Mouse (Mus musculus) hindbrain, embryonic 10.5 days (tissue): ENCODE measurements at regions not wholly inside any gene's neighbourhood (a gene's known extent, or its start where the extent isn't known, plus 50 kb on each side); places are given as distances from the start of the nearest gene placed in this dataset.
"Not testable (repeated sequence)": the region's sequence is repeated elsewhere in the genome, so short reads cannot be mapped to it uniquely, and the experiment has no call there.

Experiments used
- DNase-seq: peaks from one replicate; pipeline ENCODE4 v3.0.0-alpha.2; 2017; ENCODE audit warnings: low spot score
- H3K27ac ChIP-seq: fragments of 300-500 bp; sonication (generic); 2 replicates; pipeline ENCODE4 v1.5.1; 2016; ENCODE audit warnings: mild to moderate bottlenecking, moderate library complexity
- H3K27me3 ChIP-seq: fragments of 300-500 bp; sonication (generic); 2 replicates; pipeline ENCODE4 v1.6.1; 2016; ENCODE audit warnings: mild to moderate bottlenecking; ENCODE audit not compliant: poor library complexity, insufficient read depth, severe bottlenecking
- H3K36me3 ChIP-seq: fragments of 300-500 bp; sonication (generic); 2 replicates; pipeline ENCODE4 v1.6.1; 2016; ENCODE audit warnings: mild to moderate bottlenecking, moderate library complexity
- H3K4me1 ChIP-seq: fragments of 300-500 bp; sonication (generic); replicated peaks from 2 replicates; pipeline ENCODE4 v1.6.1; 2016; ENCODE audit warnings: mild to moderate bottlenecking
- H3K4me3 ChIP-seq: fragments of 300-500 bp; sonication (generic); 2 replicates; pipeline ENCODE4 v1.5.1; 2016; ENCODE audit warnings: mild to moderate bottlenecking, moderate library complexity
- H3K9me3 ChIP-seq: fragments of 300-500 bp; sonication (generic); 2 replicates; pipeline ENCODE4 v1.6.1; 2016; ENCODE audit warnings: mild to moderate bottlenecking, moderate library complexity
- WGBS: fragments of 180-500 bp; shearing (Covaris S2); methylation state at CpG from one replicate; pipeline ENCODE4 v1.1.7; 2016; 5-methylcytosine and 5-hydroxymethylcytosine counted together

GRCm38 (mm10) chr14:53547365-53547764 lies 706.5 kb downstream of the Dad1 start:
- not testable (repeated sequence) for H3K36me3 ChIP-seq, H3K27ac ChIP-seq, H3K9me3 ChIP-seq, H3K4me1 ChIP-seq, H3K27me3 ChIP-seq, DNase-seq, H3K4me3 ChIP-seq

GRCm38 (mm10) chr14:53545351-53545750 lies 708.6 kb downstream of the Dad1 start:
- Histone ChIP-seq H3K27me3 (no peaks in the 10 kb centered on the region), H3K4me1 (no peaks in the 10 kb centered on the region), H3K36me3 (no peaks in the 10 kb centered on the region), H3K9me3 (no peaks in the 10 kb centered on the region), H3K4me3 (no peak overlapping the region), H3K27ac (no peak overlapping the region)
- 67% methylated on average over 5 of the region's 5 CpGs for WGBS
- no peak for DNase-seq

GRCm38 (mm10) chr14:53541640-53542039 lies 712.3 kb downstream of the Dad1 start:
- H3K27ac ChIP-seq, H3K4me1 ChIP-seq, H3K4me3 ChIP-seq, H3K36me3 ChIP-seq, H3K9me3 ChIP-seq, H3K27me3 ChIP-seq, DNase-seq: not testable (repeated sequence)
- 72% methylated on average over 2 of the region's 2 CpGs for WGBS

GRCm38 (mm10) chr14:53537895-53538294 lies 716.0 kb downstream of the Dad1 start:
- not testable (repeated sequence) for H3K36me3 ChIP-seq, H3K4me3 ChIP-seq, H3K27ac ChIP-seq, H3K4me1 ChIP-seq, H3K27me3 ChIP-seq, H3K9me3 ChIP-seq, DNase-seq
- WGBS, result 63% methylated on average over 7 of the region's 7 CpGs

DNA sequence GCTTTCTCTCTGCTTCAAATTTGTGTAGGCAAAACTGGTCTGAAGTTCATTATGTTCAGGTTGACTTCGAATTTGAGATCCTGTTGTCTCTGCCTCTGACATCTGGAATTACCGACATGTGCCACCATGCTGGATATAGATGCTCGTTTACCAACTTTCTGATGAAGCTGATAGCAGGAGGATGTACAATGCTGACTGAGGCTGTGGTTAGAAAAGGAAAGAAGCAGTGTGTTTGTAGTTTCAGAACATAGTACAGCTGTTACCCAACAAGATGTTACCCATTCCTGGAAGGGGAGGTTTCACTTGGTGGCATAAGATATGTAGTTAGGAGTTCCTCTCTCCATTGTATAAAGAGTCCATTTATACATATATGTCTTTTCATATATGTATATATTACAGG lies 730.5 kb downstream of the Dad1 start:
- DNase-seq, H3K27me3 ChIP-seq, H3K4me1 ChIP-seq, H3K9me3 ChIP-seq, H3K27ac ChIP-seq, H3K36me3 ChIP-seq, H3K4me3 ChIP-seq: not testable (repeated sequence)
- no CpG with 5 or more reads among the region's 3 CpGs for WGBS

- WGBS, result no CpG with 5 or more reads among the region's 1 CpGs
- not testable (repeated sequence) for H3K36me3 ChIP-seq, DNase-seq, H3K27ac ChIP-seq, H3K27me3 ChIP-seq, H3K4me3 ChIP-seq, H3K4me1 ChIP-seq, H3K9me3 ChIP-seq
Observed at GRCm38 (mm10) chr14:53518954-53519353, 735.0 kb downstream of the Dad1 start.

GRCm38 (mm10) chr14:53516623-53517238 lies 737.2 kb downstream of the Dad1 start:
- not testable (repeated sequence) for DNase-seq, H3K27me3 ChIP-seq, H3K4me1 ChIP-seq, H3K36me3 ChIP-seq, H3K27ac ChIP-seq, H3K9me3 ChIP-seq, H3K4me3 ChIP-seq
- no CpG with 5 or more reads among the region's 10 CpGs for WGBS

DNA sequence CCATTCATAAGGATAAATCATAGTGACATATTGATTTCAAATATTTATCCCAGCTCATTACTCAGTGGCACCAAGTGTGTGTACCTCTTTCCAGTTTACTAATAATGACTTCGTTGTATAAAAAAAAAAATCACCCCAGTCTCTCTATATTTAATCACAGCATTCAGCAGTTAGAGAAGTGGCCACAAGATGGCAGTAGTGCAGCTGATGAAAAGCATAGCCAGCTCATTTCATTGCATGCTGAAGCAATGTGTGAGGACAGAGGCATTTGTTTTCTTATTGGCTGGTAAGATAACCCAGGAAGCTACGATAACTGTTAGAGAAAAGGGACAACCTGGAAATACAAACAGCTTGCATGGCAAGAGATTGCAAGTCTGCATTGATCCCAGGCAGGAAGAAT lies 748.5 kb downstream of the Dad1 start:
- not testable (repeated sequence) for H3K27ac ChIP-seq, H3K4me3 ChIP-seq, H3K4me1 ChIP-seq, H3K36me3 ChIP-seq, H3K27me3 ChIP-seq, H3K9me3 ChIP-seq
- WGBS, result 77% methylated on average over 2 of the region's 2 CpGs
- peak; percentile 4 for DNase-seq

- H3K4me3 ChIP-seq, H3K36me3 ChIP-seq, H3K4me1 ChIP-seq, DNase-seq, H3K9me3 ChIP-seq, H3K27ac ChIP-seq, H3K27me3 ChIP-seq: not testable (repeated sequence)
- 89% methylated on average over 8 of the region's 9 CpGs for WGBS
Observed at GRCm38 (mm10) chr14:53488383-53488782, 765.5 kb downstream of the Dad1 start.

GRCm38 (mm10) chr14:53487611-53488010 lies 766.3 kb downstream of the Dad1 start:
- H3K36me3 ChIP-seq, H3K4me3 ChIP-seq, H3K27me3 ChIP-seq, H3K4me1 ChIP-seq, DNase-seq, H3K9me3 ChIP-seq, H3K27ac ChIP-seq: not testable (repeated sequence)
- WGBS, result 31% methylated on average over 5 of the region's 5 CpGs

DNA sequence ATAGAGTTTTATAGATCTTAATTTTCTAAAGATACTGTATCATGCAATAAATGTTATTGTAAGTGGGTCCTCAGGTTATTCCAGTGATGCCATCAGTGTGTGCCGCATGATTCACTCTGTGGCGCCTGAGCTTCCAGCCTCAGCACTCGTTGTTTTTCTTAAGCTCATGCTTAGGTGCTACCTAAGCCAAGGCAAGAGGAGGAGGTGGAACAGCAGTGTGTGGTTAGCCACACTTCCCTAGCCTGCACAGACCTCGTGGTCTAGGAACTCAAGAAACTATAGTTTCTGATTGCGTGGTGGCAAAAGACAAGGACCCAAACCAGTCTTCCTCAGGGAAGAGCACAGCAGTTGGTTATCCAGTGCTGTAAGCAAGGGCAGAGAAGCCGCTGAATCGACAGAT lies 779.7 kb downstream of the Dad1 start:
- H3K4me3 ChIP-seq, H3K4me1 ChIP-seq, H3K27me3 ChIP-seq, H3K27ac ChIP-seq, H3K9me3 ChIP-seq, DNase-seq, H3K36me3 ChIP-seq: not testable (repeated sequence)
- WGBS, result 91% methylated on average over 7 of the region's 7 CpGs

DNA sequence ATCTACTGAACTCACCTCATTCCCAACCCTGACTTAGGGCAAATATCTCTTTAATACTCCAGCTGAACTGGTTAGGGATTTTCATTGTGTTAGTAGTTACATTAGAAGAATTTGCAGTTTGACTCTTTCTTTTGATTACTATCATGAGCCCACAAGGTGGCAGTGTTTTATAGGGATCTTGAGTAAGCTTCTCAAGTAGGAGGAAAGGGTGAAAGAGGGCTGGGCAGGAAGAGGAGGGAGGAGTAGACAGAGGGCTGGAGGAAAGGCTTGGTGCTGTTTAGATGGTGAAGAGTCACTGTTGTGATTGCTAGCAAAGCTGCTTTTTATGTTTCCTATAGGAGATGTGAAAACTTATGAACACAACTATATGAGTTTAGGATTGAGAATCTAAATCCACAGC lies 793.1 kb downstream of the Dad1 start:
- not testable (repeated sequence) for H3K4me3 ChIP-seq, H3K9me3 ChIP-seq, H3K27me3 ChIP-seq, H3K36me3 ChIP-seq, DNase-seq, H3K27ac ChIP-seq, H3K4me1 ChIP-seq

GRCm38 (mm10) chr14:53454001-53454400 lies 799.9 kb downstream of the Dad1 start:
- Histone ChIP-seq H3K4me1 (no peaks in the 10 kb centered on the region), H3K9me3 (no peaks in the 10 kb centered on the region), H3K36me3 (no peaks in the 10 kb centered on the region), H3K27ac (no peak overlapping the region), H3K4me3 (no peak overlapping the region), H3K27me3 (no peaks in the 10 kb centered on the region)
- 91% methylated on average over 1 of the region's 1 CpGs for WGBS
- DNase-seq, result no peak

DNA sequence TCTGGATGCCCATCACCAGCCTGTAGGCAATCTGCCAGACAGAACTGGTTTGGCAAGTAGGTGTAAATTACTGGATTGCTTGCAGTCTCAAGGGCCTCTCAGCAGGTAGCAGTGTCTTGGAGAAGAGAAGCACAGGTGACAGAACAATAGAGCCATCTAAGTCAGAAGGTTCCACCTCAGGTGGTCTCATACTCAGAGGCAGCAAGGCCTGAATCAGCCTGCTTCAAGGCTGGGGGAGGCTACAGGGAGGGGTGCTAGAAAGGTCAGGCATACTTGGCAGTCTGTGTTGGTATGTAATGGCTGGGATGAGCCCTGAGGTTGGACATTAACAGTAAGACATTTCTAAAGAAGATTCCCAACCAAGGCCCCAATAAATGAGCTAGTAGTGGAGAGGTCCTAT lies 814.3 kb downstream of the Dad1 start:
- H3K4me3 ChIP-seq, H3K36me3 ChIP-seq, DNase-seq, H3K4me1 ChIP-seq, H3K9me3 ChIP-seq, H3K27me3 ChIP-seq, H3K27ac ChIP-seq: not testable (repeated sequence)
